Mouse (Mus musculus): ENCODE data around the gene Cep164. TPM values are rescaled to one million over a fixed set of nuclear protein-coding genes. Genes with fewer than 3 reads are reported as not detected.

Cep164 gene
- 12.2 TPM in 2 replicates for polyA plus RNA-seq (2015; fragmentation: Nextera tagmentation; extraction: Ambion mirVana)

- Histone ChIP-seq H3K4me2 (ENCODE audit: low read length) (peak within 1 kb of the TSS; percentile 88), H3K36me3 (ENCODE audit: control insufficient read depth, insufficient read depth, low read length) (no peaks in the 10 kb centered on the region), H3K27me3 (replicated peaks; ENCODE audit: control insufficient read depth, insufficient read depth, low read length) (no peaks in the 10 kb centered on the region), H3K4me1 (ENCODE audit: control insufficient read depth, insufficient read depth, low read depth, low read length) (peaks cover 5% of the 10 kb centered on the region), H3K9ac (ENCODE audit: low read depth, low read length) (peak within 1 kb of the TSS; percentile 70), H3K4me3 (ENCODE audit: low read length) (peak within 1 kb of the TSS; percentile 61), H3K9me3 (ENCODE audit: control insufficient read depth, low read length) (no peaks in the 10 kb centered on the region), H3K27ac (ENCODE audit: low read depth, low read length) (peak within 1 kb of the TSS; percentile 79)
- WGBS: 0% methylated on average over 29 of the region's 31 CpGs
- ATAC-seq: peak; percentile 97
Observed at GRCm38 (mm10) chr9:45828291-45828963, at the start of gene Cep164. TSS of gene Cep164 (minus strand) at chr9:45828691.

GRCm38 (mm10) chr9:45877928-45878327 is 49.4 kb upstream of the Cep164 start:
- H3K9ac ChIP-seq (ENCODE audit: low read depth, low read length): no peak overlapping the region
- 82% methylated on average over 2 of the region's 2 CpGs for WGBS
- no peaks in the 10 kb centered on the region for H3K4me1 ChIP-seq (ENCODE audit: control insufficient read depth, insufficient read depth, low read depth, low read length)
- ATAC-seq: no peak
- no peak overlapping the region for H3K27ac ChIP-seq (ENCODE audit: low read depth, low read length)
- no peak overlapping the region for H3K4me2 ChIP-seq (ENCODE audit: low read length)
- no peak overlapping the region for H3K4me3 ChIP-seq (ENCODE audit: low read length)
- no peaks in the 10 kb centered on the region for H3K27me3 ChIP-seq (replicated peaks; ENCODE audit: control insufficient read depth, insufficient read depth, low read length)
- H3K9me3 ChIP-seq (ENCODE audit: control insufficient read depth, low read length): no peaks in the 10 kb centered on the region
- H3K36me3 ChIP-seq (ENCODE audit: control insufficient read depth, insufficient read depth, low read length): peaks cover 17% of the 10 kb centered on the region

DNA sequence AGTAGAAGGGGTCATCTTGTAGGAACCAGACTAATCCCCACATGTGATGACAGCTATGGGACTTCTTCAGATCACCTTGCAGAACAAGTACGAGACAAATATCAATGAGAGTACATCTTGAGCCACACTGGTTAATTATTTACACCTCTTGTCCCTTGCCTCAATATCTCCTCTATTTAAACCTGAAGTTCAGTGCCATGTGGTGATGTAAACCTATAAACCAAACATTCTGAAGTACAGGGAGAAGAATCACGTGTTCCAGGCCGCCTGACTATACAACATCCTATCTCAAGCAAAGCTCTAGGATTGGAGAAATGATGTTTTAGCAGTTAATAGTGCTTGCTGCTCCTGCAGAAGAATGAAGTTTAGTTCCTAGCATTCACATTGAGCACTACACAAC is 41.8 kb upstream of the Cep164 start:
- WGBS: 97% methylated on average over 3 of the region's 3 CpGs

GRCm38 (mm10) chr9:45869181-45869580 is 40.7 kb upstream of the Cep164 start:
- no peak for ATAC-seq
- H3K4me2 ChIP-seq (ENCODE audit: low read length): no peak overlapping the region
- H3K27ac ChIP-seq (ENCODE audit: low read depth, low read length): no peak overlapping the region
- H3K36me3 ChIP-seq (ENCODE audit: control insufficient read depth, insufficient read depth, low read length): peaks cover 53% of the 10 kb centered on the region
- no peaks in the 10 kb centered on the region for H3K9me3 ChIP-seq (ENCODE audit: control insufficient read depth, low read length)
- no peak overlapping the region for H3K9ac ChIP-seq (ENCODE audit: low read depth, low read length)
- H3K27me3 ChIP-seq (replicated peaks; ENCODE audit: control insufficient read depth, insufficient read depth, low read length): no peaks in the 10 kb centered on the region
- no peaks in the 10 kb centered on the region for H3K4me1 ChIP-seq (ENCODE audit: control insufficient read depth, insufficient read depth, low read depth, low read length)
- H3K4me3 ChIP-seq (ENCODE audit: low read length): no peak overlapping the region
- WGBS: 95% methylated on average over 3 of the region's 3 CpGs

More for the DNA sequence above, 41.8 kb upstream of the Cep164 start:
- no peaks in the 10 kb centered on the region for H3K27me3 ChIP-seq (replicated peaks; ENCODE audit: control insufficient read depth, insufficient read depth, low read length)
- peaks cover 43% of the 10 kb centered on the region for H3K36me3 ChIP-seq (ENCODE audit: control insufficient read depth, insufficient read depth, low read length)
- no peaks in the 10 kb centered on the region for H3K9me3 ChIP-seq (ENCODE audit: control insufficient read depth, low read length)
- H3K27ac ChIP-seq (ENCODE audit: low read depth, low read length): no peak overlapping the region
- H3K4me2 ChIP-seq (ENCODE audit: low read length): no peak overlapping the region
- H3K9ac ChIP-seq (ENCODE audit: low read depth, low read length): no peak overlapping the region
- ATAC-seq: no peak
- no peak overlapping the region for H3K4me3 ChIP-seq (ENCODE audit: low read length)
- H3K4me1 ChIP-seq (ENCODE audit: control insufficient read depth, insufficient read depth, low read depth, low read length): no peaks in the 10 kb centered on the region

DNA sequence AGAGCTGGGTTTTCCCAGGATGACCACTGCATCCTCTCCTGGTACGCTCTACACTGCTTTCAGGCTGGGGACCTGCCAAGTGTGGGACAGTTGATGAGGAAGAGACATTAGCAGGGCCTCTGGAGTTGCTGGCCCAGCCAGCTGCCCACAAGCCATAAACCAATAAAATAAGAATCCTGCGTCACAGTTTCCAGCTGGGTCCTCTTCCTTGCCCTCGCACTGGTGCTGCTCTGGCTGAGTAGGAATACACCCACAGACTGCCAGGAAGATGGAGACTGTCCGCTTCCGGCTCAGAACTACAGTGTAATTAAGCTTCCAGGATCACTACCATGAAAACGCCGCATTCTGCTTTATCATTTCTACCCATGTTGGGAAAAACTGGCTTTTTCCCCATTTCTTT is 33.3 kb upstream of the Cep164 start:
- Histone ChIP-seq H3K9ac (ENCODE audit: low read depth, low read length) (no peak overlapping the region), H3K27me3 (replicated peaks; ENCODE audit: control insufficient read depth, insufficient read depth, low read length) (no peaks in the 10 kb centered on the region)
- ATAC-seq: no peak

DNA sequence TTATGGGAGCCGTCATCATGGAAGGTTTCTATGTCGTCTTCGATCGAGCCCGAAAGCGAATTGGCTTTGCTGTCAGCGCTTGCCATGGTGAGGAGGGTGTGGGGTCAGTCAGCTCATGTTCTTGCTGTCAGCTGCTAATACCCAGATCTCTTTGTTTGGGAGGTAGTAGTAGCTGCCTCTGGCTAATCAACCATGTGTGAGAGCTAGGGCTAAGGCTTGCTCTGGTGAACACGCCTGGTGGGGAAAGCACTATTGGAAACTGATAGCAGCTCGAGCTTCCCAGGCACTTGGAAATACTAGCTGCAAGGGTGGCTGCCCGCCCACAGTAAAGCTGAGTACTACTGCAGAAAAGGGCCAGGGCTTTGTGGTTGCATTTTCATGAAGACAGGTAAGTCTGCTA is 30.9 kb upstream of the Cep164 start:
- H3K9me3 ChIP-seq (ENCODE audit: control insufficient read depth, low read length): no peaks in the 10 kb centered on the region
- no peaks in the 10 kb centered on the region for H3K4me1 ChIP-seq (ENCODE audit: control insufficient read depth, insufficient read depth, low read depth, low read length)
- no peak overlapping the region for H3K27ac ChIP-seq (ENCODE audit: low read depth, low read length)
- H3K9ac ChIP-seq (ENCODE audit: low read depth, low read length): no peak overlapping the region
- H3K4me3 ChIP-seq (ENCODE audit: low read length): no peak overlapping the region
- WGBS: 92% methylated on average over 10 of the region's 10 CpGs
- H3K27me3 ChIP-seq (replicated peaks; ENCODE audit: control insufficient read depth, insufficient read depth, low read length): no peaks in the 10 kb centered on the region
- no peak overlapping the region for H3K4me2 ChIP-seq (ENCODE audit: low read length)
- H3K36me3 ChIP-seq (ENCODE audit: control insufficient read depth, insufficient read depth, low read length): peaks cover 64% of the 10 kb centered on the region
- ATAC-seq: no peak

More for the DNA sequence above, 33.3 kb upstream of the Cep164 start:
- Histone ChIP-seq H3K36me3 (ENCODE audit: control insufficient read depth, insufficient read depth, low read length) (peaks cover 72% of the 10 kb centered on the region), H3K27ac (ENCODE audit: low read depth, low read length) (no peak overlapping the region), H3K9me3 (ENCODE audit: control insufficient read depth, low read length) (no peaks in the 10 kb centered on the region), H3K4me1 (ENCODE audit: control insufficient read depth, insufficient read depth, low read depth, low read length) (no peaks in the 10 kb centered on the region), H3K4me2 (ENCODE audit: low read length) (no peak overlapping the region), H3K4me3 (ENCODE audit: low read length) (no peak overlapping the region)
- WGBS: 75% methylated on average over 7 of the region's 7 CpGs

DNA sequence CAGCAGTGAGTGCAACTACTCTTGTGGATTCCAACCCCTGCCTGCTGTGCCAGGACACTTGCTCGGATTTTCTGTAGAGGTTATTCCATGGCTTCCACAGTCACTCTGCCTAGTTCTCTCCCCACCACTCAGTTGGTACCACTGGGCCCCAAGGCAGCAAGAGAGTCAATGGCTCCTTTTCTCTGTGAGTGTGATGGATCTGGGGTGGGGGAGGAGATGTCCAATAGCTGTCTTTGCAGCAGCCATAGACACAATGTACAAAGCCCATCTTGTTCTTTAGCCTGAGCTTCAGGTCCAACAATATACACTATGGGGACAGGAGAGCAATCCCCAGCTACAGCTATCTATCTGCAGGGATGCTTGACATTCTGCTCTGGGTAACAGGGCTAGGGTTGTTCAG is 25.6 kb upstream of the Cep164 start:
- no peaks in the 10 kb centered on the region for H3K9me3 ChIP-seq (ENCODE audit: control insufficient read depth, low read length)
- H3K9ac ChIP-seq (ENCODE audit: low read depth, low read length): no peak overlapping the region
- peaks cover 31% of the 10 kb centered on the region for H3K36me3 ChIP-seq (ENCODE audit: control insufficient read depth, insufficient read depth, low read length)
- H3K27me3 ChIP-seq (replicated peaks; ENCODE audit: control insufficient read depth, insufficient read depth, low read length): no peaks in the 10 kb centered on the region
- WGBS: 69% methylated on average over 1 of the region's 1 CpGs
- ATAC-seq: no peak
- no peak overlapping the region for H3K4me3 ChIP-seq (ENCODE audit: low read length)
- H3K4me2 ChIP-seq (ENCODE audit: low read length): no peak overlapping the region
- H3K4me1 ChIP-seq (ENCODE audit: control insufficient read depth, insufficient read depth, low read depth, low read length): peaks cover 17% of the 10 kb centered on the region
- H3K27ac ChIP-seq (ENCODE audit: low read depth, low read length): no peak overlapping the region

GRCm38 (mm10) chr9:45853695-45854094 is 25.2 kb upstream of the Cep164 start:
- no peak overlapping the region for H3K27ac ChIP-seq (ENCODE audit: low read depth, low read length)
- no peak overlapping the region for H3K9ac ChIP-seq (ENCODE audit: low read depth, low read length)
- peaks cover 27% of the 10 kb centered on the region for H3K36me3 ChIP-seq (ENCODE audit: control insufficient read depth, insufficient read depth, low read length)
- no peak overlapping the region for H3K4me3 ChIP-seq (ENCODE audit: low read length)
- no peak overlapping the region for H3K4me2 ChIP-seq (ENCODE audit: low read length)
- H3K27me3 ChIP-seq (replicated peaks; ENCODE audit: control insufficient read depth, insufficient read depth, low read length): no peaks in the 10 kb centered on the region
- no peak for ATAC-seq
- WGBS: 98% methylated on average over 2 of the region's 2 CpGs
- H3K4me1 ChIP-seq (ENCODE audit: control insufficient read depth, insufficient read depth, low read depth, low read length): peaks cover 19% of the 10 kb centered on the region
- H3K9me3 ChIP-seq (ENCODE audit: control insufficient read depth, low read length): no peaks in the 10 kb centered on the region

DNA sequence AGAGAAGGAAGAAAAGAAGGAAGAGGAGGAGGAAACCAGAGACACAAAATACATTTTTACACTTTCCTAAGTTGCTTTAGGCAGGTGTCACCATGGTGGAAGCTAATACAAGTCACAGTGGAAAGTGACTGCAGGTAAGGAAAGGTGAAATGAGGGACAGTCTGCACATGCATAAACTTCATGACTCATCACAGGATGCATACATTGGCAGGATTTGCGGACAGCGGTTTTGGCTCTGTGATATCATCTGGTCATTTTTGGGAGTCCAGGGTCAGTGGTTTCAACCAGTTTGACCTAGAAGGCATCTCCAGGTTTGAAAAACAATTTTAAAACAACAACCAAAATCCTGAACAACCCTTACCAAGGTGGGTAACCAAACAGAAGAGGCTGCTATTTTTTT is 23.3 kb upstream of the Cep164 start:
- no peak overlapping the region for H3K27ac ChIP-seq (ENCODE audit: low read depth, low read length)
- H3K36me3 ChIP-seq (ENCODE audit: control insufficient read depth, insufficient read depth, low read length): peaks cover 12% of the 10 kb centered on the region
- H3K4me3 ChIP-seq (ENCODE audit: low read length): no peak overlapping the region
- no peak overlapping the region for H3K4me2 ChIP-seq (ENCODE audit: low read length)
- H3K9ac ChIP-seq (ENCODE audit: low read depth, low read length): no peak overlapping the region
- H3K4me1 ChIP-seq (ENCODE audit: control insufficient read depth, insufficient read depth, low read depth, low read length): peaks cover 19% of the 10 kb centered on the region
- WGBS: 100% methylated on average over 2 of the region's 2 CpGs
- H3K27me3 ChIP-seq (replicated peaks; ENCODE audit: control insufficient read depth, insufficient read depth, low read length): no peaks in the 10 kb centered on the region
- no peak for ATAC-seq
- H3K9me3 ChIP-seq (ENCODE audit: control insufficient read depth, low read length): no peaks in the 10 kb centered on the region

Data from hindbrain, embryonic 16.5 days (tissue).